Mouse (Mus musculus): ENCODE measurements around the gene Baiap2.

GRCm38 (mm10) chr11:119986751-119987425 is 44.3 kb downstream of the Baiap2 start:
- no peak for TF ChIP-seq CTCF (IDR thresholded peaks at IDR 0.05; ENCODE audit: insufficient read depth, low read depth, low read length)
- TF ChIP-seq POLR2A (IDR thresholded peaks at IDR 0.05; ENCODE audit: insufficient read depth, low read depth, low read length), result no peak

All from olfactory bulb, adult 2 months (tissue).